Mouse (Mus musculus) thymus, adult 2 months (tissue): ENCODE measurements around the gene Mrpl43. TPM values are rescaled to one million over a fixed set of nuclear protein-coding genes. Genes with fewer than 3 reads are reported as not detected.

Source experiments
- DNase-seq: peaks from one replicate; pipeline ENCODE4 v3.0.0; 2021
- H3K27ac ChIP-seq: fragments of 200-500 bp; 2 replicates; pipeline ENCODE4 v1.5.1; 2012; ENCODE audit warnings: low read length, control low read depth; ENCODE audit not compliant: control insufficient read depth, insufficient read depth
- H3K27me3 ChIP-seq: fragments of 200-500 bp; 2 replicates; pipeline ENCODE4 v1.6.1; 2012; ENCODE audit warnings: mild to moderate bottlenecking, low read length, moderate library complexity, mixed read lengths; ENCODE audit not compliant: control insufficient read depth, insufficient read depth
- H3K36me3 ChIP-seq: fragments of 200-500 bp; 2 replicates; pipeline ENCODE4 v1.6.1; 2012; ENCODE audit warnings: mild to moderate bottlenecking, low read length, moderate library complexity; ENCODE audit not compliant: control insufficient read depth, insufficient read depth
- H3K4me1 ChIP-seq: fragments of 200-500 bp; replicated peaks from 2 replicates; pipeline ENCODE4 v1.6.1; 2012; ENCODE audit warnings: low read length; ENCODE audit not compliant: control insufficient read depth, insufficient read depth
- H3K4me3 ChIP-seq: fragments of 200-500 bp; 2 replicates; pipeline ENCODE4 v1.5.1; 2012; ENCODE audit warnings: mild to moderate bottlenecking, low read length, control low read depth, moderate library complexity; ENCODE audit not compliant: control insufficient read depth, insufficient read depth
- CTCF ChIP-seq: fragments of 200-500 bp; IDR thresholded peaks from 2 replicates; pipeline ENCODE4 v1.5.1; 2012; ENCODE audit warnings: mild to moderate bottlenecking, control low read depth, low read length, moderate library complexity, borderline replicate concordance; ENCODE audit not compliant: control insufficient read depth, poor library complexity, insufficient read depth; ENCODE audit errors: extremely low read depth
- POLR2A ChIP-seq: fragments of 200-500 bp; IDR thresholded peaks from 2 replicates; pipeline ENCODE4 v1.6.1; 2012; ENCODE audit warnings: mild to moderate bottlenecking, low read length, control low read depth, moderate library complexity; ENCODE audit not compliant: control insufficient read depth, poor library complexity, insufficient read depth; ENCODE audit errors: extremely low read depth
- WGBS: fragments of 180-500 bp; shearing (Covaris S2); methylation state at CpG from one replicate; pipeline ENCODE4 v1.1.7; 2018; 5-methylcytosine and 5-hydroxymethylcytosine counted together
- polyA plus RNA-seq: library from polyadenylated mRNA; depleted of rRNA; stranded (reverse); fragments of >200 nt; gene quantifications from 2 replicates; pipeline ENCODE4 v1.2.3, GENCODE M21; 2012

The Mrpl43 gene
- polyA plus RNA-seq, 1 experiment: 121 TPM

DNA sequence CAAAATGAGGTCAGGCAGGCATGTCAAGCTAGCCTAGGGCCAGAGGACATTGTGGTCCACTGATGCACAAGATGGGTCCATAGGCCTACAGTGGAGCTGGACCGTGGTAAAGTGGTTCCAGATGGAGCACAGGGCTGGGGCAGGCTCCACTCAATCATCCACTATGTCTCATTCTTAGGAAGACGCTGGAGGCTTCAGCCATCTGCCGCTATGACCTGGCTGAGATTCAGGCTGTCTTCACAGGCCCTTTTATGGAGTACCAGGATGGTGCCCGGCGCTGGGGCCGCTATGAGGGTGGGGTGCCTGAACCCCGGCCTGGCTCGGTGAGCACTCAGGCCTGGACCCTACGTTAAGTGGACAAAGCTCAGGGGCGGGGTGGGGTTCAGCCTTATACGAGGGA lies 8.5 kb downstream of the Mrpl43 start:
- 93% methylated on average over 11 of the region's 11 CpGs for WGBS
- Histone ChIP-seq H3K27me3 (no peaks in the 10 kb centered on the region), H3K4me1 (peaks cover 1% of the 10 kb centered on the region), H3K36me3 (no peaks in the 10 kb centered on the region), H3K4me3 (no peak overlapping the region), H3K27ac (no peak overlapping the region)
- DNase-seq: no peak
- TF ChIP-seq CTCF: no peak
- no peak for TF ChIP-seq POLR2A

GRCm38 (mm10) chr19:44992712-44993111 lies 13.5 kb downstream of the Mrpl43 start:
- TF ChIP-seq POLR2A: no peak
- no peak for TF ChIP-seq CTCF
- Histone ChIP-seq H3K4me3 (peak overlapping the region; percentile 43), H3K4me1 (peaks cover 20% of the 10 kb centered on the region), H3K27ac (peak overlapping the region; percentile 2; the same call in 1 of the 2 replicates), H3K36me3 (no peaks in the 10 kb centered on the region), H3K27me3 (peaks cover 2% of the 10 kb centered on the region; the same call in 1 of the 2 replicates)
- no peak for DNase-seq
- WGBS: 55% methylated on average over 7 of the region's 7 CpGs

GRCm38 (mm10) chr19:44992246-44992645 lies 14.0 kb downstream of the Mrpl43 start:
- Histone ChIP-seq H3K27ac (no peak overlapping the region), H3K27me3 (peaks cover 2% of the 10 kb centered on the region; the same call in 1 of the 2 replicates), H3K36me3 (no peaks in the 10 kb centered on the region), H3K4me1 (peaks cover 20% of the 10 kb centered on the region), H3K4me3 (peak overlapping the region; percentile 43)
- TF ChIP-seq CTCF: no peak
- TF ChIP-seq POLR2A: no peak
- no peak for DNase-seq
- WGBS: 33% methylated on average over 7 of the region's 7 CpGs

DNA sequence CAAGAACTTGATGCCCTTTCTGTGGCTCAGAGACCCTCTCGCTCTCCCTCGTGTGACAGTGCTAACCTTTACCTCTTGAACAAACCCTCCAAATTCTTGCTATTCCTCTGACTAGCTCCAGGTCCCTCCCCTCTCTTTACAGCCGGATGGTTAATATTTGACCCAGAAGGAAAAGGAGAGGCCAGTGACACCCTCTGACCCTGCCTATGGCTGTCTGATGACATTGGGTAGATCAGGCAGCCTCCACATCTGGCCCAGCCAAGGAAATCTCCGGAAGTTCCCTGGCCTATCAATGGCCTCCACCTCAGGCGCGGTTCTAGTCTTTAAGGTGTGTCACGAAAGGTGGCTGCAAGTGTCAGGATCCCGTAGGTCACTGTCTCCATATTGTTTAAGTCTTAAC lies 15.2 kb downstream of the Mrpl43 start:
- H3K4me1 ChIP-seq: peaks cover 20% of the 10 kb centered on the region
- 93% methylated on average over 8 of the region's 8 CpGs for WGBS
- no peak overlapping the region for H3K4me3 ChIP-seq
- H3K36me3 ChIP-seq: no peaks in the 10 kb centered on the region
- TF ChIP-seq POLR2A (no peak), CTCF (no peak)
- H3K27ac ChIP-seq: no peak overlapping the region
- no peak for DNase-seq
- H3K27me3 ChIP-seq: peaks cover 2% of the 10 kb centered on the region; the same call in 1 of the 2 replicates

DNA sequence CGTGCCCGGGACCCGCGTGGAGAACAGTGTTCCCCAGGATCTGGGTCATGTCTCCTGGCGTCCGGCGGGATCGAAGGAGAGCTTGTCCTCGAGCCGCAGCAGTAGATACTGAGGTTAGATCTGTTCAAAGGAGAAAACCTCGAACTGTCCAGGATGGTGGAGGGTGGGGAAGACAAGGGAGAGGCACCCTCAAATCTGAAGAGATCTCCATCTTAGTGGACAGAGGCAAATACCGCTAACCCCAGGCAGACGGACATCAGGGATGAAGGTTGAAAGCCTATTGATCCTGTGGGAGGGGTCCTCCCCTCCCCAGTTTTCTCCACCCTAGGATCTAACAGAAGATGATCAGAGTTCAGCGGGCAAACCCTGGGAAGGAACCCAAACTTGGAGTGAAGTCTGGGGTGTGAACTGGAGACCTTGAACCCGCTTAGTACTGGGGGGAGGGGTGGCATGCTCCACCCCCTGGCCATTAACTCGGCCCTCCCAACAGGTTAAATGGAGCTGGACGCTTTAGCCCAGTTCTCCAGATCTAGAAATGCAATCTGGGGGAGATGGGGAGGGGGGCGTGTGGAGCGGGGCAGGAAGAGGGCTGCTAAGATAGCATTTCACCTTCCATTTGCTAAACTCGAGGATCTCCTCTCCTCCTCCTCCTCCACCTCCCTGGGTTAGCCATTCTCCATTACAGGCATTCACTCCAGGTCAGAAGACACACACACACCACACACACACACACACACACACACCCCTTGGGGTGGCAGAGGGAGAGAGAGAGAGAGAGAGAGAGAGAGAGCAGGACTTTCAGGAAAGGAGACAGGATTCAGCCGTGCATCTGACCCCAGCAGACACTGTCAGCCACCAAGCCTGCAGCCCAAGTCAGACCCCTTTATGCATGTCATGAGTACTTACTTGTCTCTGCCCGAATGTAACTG lies 16.4 kb downstream of the Mrpl43 start:
- no peak for DNase-seq
- no peaks in the 10 kb centered on the region for H3K36me3 ChIP-seq
- H3K4me3 ChIP-seq: peak overlapping the region; percentile 43
- peaks cover 2% of the 10 kb centered on the region; the same call in 1 of the 2 replicates for H3K27me3 ChIP-seq
- peaks cover 20% of the 10 kb centered on the region for H3K4me1 ChIP-seq
- WGBS: 41% methylated on average over 22 of the region's 22 CpGs
- H3K27ac ChIP-seq: no peak overlapping the region
- no peak for TF ChIP-seq POLR2A

DNA sequence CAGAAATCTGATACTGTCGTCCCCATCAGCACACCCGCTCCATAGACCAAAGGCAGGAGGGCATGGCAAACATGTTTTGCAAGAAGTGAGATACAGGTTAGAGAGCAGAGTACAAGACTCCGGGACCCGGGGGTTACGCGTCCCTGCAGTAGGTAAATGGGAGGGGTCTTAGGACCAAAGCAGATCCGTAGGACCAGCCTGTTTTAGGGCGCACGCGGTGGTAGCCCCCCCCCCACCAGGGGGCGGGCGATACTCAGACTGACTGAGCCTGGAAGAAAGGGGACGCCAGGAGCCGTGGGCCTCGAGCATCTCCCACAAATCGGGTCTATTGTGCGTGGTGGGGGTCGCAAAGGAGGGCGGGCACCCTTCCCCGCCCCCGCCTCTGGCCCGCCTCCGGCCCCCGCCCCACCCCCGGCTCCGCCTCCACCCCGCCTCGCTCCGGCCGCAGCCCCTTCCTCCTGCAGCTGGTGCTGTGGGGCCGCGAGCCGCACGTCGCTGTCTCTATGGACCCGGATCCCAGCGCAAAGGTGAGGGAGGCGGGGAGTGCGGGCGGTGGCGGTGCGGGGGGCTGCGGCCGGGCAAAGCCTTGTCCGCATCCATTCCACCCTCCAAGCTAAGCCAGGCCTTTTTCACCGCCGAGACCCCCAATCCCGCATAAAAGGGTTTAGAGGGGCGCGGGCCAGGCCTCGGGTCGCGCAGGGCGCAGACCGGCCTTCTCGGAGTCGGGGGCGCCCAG lies 17.2 kb downstream of the Mrpl43 start, which contains the start of gene Sema4g:
Gene Sema4g, plus strand, starts transcription at position 271 of the 736 bp plus-strand sequence.
- Histone ChIP-seq H3K4me3 (peak within 1 kb of the TSS; percentile 43), H3K27me3 (peaks cover 2% of the 10 kb centered on the region; the same call in 1 of the 2 replicates), H3K27ac (no peak within 1 kb of the TSS), H3K36me3 (no peaks in the 10 kb centered on the region), H3K4me1 (peaks cover 20% of the 10 kb centered on the region)
- no peak for TF ChIP-seq POLR2A
- TF ChIP-seq CTCF: peak; percentile 47; the same call in 1 of the 2 replicates
- peak; percentile 46 for DNase-seq
- WGBS: 2% methylated on average over 58 of the region's 58 CpGs
